Mouse (Mus musculus): ENCODE results near the gene Dph1.

The Dph1 gene

GRCm38 (mm10) chr11:75136666-75137398 is 54.2 kb downstream of the Dph1 start:
- CTCF ChIA-PET = no interaction called here

DNA sequence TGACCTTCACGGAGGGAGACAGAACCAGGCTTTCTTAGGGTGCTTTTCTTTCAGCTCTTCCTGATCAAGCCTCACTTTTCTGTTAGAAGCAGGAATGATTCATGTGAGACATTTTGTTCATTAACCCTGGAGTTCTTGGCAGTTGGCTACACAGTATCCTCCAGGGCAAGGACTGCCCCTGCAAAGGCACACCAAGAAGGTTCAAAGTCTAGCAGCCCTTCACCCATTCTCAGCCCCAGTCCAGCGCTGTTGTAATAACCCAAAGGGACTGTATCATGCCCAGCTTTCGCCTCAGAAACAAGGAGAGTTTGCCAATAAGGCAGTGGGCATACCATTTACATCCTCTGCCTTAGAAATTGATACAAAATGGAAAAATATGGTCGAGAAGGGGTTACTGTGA is 55.7 kb downstream of the Dph1 start:
- CTCF ChIA-PET = no interaction called here

GRCm38 (mm10) chr11:75134485-75135068 is 56.5 kb downstream of the Dph1 start:
- CTCF ChIA-PET = no interaction called here

GRCm38 (mm10) chr11:75133951-75134350 is 57.1 kb downstream of the Dph1 start:
- CTCF ChIA-PET = no interaction called here

DNA sequence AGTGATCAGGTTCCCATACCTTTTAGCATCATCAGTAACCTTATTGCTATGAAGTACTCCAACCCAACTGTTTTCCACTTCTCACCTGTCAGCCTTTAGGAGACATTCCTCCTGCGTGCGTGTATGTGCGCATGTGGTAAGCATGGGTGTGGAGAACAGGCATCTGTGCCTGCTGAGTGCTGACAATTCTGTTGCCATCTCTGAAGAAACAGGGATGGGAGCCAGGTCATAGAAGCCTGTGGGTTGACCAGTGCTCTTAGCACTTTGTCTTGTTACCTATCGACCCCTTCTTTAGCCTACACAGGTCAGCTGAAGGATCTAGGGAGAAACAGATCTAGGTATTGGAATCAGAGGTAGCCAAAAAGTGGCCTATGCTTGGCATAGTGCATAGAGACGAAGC is 57.6 kb downstream of the Dph1 start:
- CTCF ChIA-PET = no interaction called here

GRCm38 (mm10) chr11:75132278-75132677 is 58.8 kb downstream of the Dph1 start:
- CTCF ChIA-PET = interaction anchor here (0.7 kb wide), 1 partner anchor 154 kb away, joined by 4 read pairs; no protein-coding TSS in a partner anchor

DNA sequence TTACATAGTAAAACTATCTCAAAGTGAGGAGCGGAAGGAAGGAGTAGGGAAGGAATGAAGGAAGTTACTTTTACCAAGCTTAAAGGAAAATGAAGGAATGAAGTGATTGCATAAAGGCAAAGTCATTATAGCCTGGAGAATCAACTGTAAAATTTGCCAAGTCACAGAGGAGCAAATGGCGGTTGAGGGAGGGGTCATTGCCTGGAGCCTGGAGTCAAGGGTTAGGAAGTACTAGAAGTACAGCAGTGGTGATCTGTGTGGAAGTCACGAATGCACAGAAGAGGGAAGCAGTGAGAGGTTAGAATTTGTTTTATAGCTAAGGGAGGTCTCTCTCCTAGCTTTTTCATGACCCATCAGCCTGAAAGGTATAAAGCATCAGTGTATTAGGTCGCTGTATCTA is 59.7 kb downstream of the Dph1 start:
- CTCF ChIA-PET = no interaction called here

DNA sequence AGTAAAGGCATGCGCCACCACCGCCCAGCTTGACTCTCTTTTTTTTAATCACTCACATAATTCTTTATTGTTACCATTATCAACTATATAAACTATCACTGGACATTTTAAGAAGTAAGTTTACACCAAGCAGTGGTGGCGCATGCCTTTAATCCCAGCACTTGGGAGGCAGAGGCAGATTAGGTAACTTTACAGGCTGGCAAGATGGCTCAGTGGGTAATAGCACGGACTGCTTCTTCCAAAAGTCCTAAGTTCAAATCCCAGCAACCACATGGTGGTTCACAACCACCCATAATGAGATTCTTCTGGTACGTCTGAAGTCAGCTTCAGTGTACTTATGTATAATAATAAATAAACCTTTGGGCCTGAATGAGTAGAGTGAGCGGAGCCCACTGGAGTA is 61.6 kb downstream of the Dph1 start:
- CTCF ChIA-PET = no interaction called here

All from spleen, embryonic (tissue).